Mouse (Mus musculus): ENCODE measurements around the gene Pi4k2a.

- TF ChIP-seq CHD2 (IDR thresholded peaks at IDR 0.05; ENCODE audit: low read length) (no peak), POLR2A (IDR thresholded peaks at IDR 0.05; ENCODE audit: low read depth, low read length) (no peak), USF1 (IDR thresholded peaks at IDR 0.05; ENCODE audit: low read depth, low read length) (no peak), MYC (IDR thresholded peaks at IDR 0.05; ENCODE audit: low read depth, low read length) (no peak)
These were observed 44.8 kb downstream of the Pi4k2a start for GRCm38 (mm10) chr19:42135070-42135469.
